Mouse (Mus musculus) hindbrain, embryonic 16.5 days (tissue): ENCODE results near the gene Blvra. TPM values are rescaled to one million over a fixed set of nuclear protein-coding genes. Genes with fewer than 3 reads are reported as not detected.
A peak's percentile ranks its signal among the peaks of the same experiment; 100 is the strongest.

Source experiments
- ATAC-seq: fragments of 200-750 bp; cut with Nextera tagmentation; 2 replicates; pipeline ENCODE4 v1.8.0; 2017; ENCODE audit warnings: moderate TSS enrichment, moderate library complexity
- H3K27ac ChIP-seq: fragments of 300-500 bp; sonication (generic); 2 replicates; pipeline ENCODE4 v1.5.1; 2014; ENCODE audit warnings: low read depth, mild to moderate bottlenecking, control low read depth, low read length, moderate library complexity
- H3K27me3 ChIP-seq: fragments of 300-500 bp; sonication (generic); replicated peaks from 2 replicates; pipeline ENCODE4 v1.6.1; 2014; ENCODE audit warnings: low read length; ENCODE audit not compliant: control insufficient read depth, insufficient read depth
- H3K36me3 ChIP-seq: fragments of 300-500 bp; sonication (generic); 2 replicates; pipeline ENCODE4 v1.6.1; 2014; ENCODE audit warnings: mild to moderate bottlenecking, low read length, moderate library complexity, mixed read lengths; ENCODE audit not compliant: control insufficient read depth, insufficient read depth
- H3K4me1 ChIP-seq: fragments of 300-500 bp; sonication (generic); 2 replicates; pipeline ENCODE4 v1.6.1; 2014; ENCODE audit warnings: low read depth, low read length; ENCODE audit not compliant: control insufficient read depth, insufficient read depth
- H3K4me2 ChIP-seq: fragments of 300-500 bp; sonication (generic); 2 replicates; pipeline ENCODE4 v1.6.1; 2014; ENCODE audit warnings: mild to moderate bottlenecking, low read length, control low read depth, moderate library complexity
- H3K4me3 ChIP-seq: fragments of 300-500 bp; sonication (generic); 2 replicates; pipeline ENCODE4 v1.5.1; 2014; ENCODE audit warnings: mild to moderate bottlenecking, low read length, control low read depth, moderate library complexity
- H3K9ac ChIP-seq: fragments of 300-500 bp; sonication (generic); 2 replicates; pipeline ENCODE4 v1.6.1; 2014; ENCODE audit warnings: low read depth, mild to moderate bottlenecking, control low read depth, low read length, moderate library complexity
- H3K9me3 ChIP-seq: fragments of 300-500 bp; sonication (generic); 2 replicates; pipeline ENCODE4 v1.6.1; 2014; ENCODE audit warnings: mild to moderate bottlenecking, low read length, moderate library complexity; ENCODE audit not compliant: control insufficient read depth
- WGBS: fragments of 180-500 bp; shearing (Covaris S2); extraction: QIAGEN DNeasy Blood & Tissue Kit; methylation state at CpG from one replicate; pipeline ENCODE4 v1.1.7; 2014; 5-methylcytosine and 5-hydroxymethylcytosine counted together
- polyA plus RNA-seq: library from polyadenylated mRNA; unstranded; fragments of >200 nt; fragmentation: Nextera tagmentation; extraction: Ambion mirVana; gene quantifications from 2 replicates; pipeline ENCODE4 v1.2.1, GENCODE M21; 2015

Gene Blvra
- 30.4 and 30.9 TPM in 2 replicates for polyA plus RNA-seq

DNA sequence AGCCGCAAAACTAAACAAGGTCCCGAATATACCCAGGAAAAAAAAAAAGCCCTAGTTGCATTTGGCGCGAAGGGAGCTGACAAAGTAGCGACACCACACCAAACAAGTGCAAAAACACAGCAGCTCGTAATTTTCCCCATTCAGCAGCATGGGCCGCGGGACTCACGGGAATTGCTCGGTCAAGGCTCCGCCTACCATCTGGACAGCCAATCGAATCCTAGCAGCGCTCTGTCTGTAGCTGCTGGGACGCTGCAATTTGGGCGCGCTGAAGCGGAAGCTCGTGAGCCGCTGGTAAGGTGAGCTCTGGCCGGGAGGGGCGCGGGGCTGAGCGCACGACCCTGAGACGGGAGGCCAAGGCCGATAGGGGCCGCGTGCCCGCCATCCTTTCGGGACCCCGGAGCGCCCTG is at the start of gene Blvra:
Gene Blvra (plus strand): TSS at position 231 of the 407 bp plus-strand sequence.
- ATAC-seq, result peak; percentile 100
- Histone ChIP-seq H3K27ac (peak within 1 kb of the TSS; percentile 32; the same call in 1 of the 2 replicates), H3K9ac (peak within 1 kb of the TSS; percentile 69), H3K4me3 (peak within 1 kb of the TSS; percentile 60), H3K9me3 (no peaks in the 10 kb centered on the region), H3K4me2 (peak within 1 kb of the TSS; percentile 75), H3K27me3 (no peaks in the 10 kb centered on the region), H3K36me3 (peaks cover 3% of the 10 kb centered on the region; the same call in 1 of the 2 replicates), H3K4me1 (peaks cover 10% of the 10 kb centered on the region)
- under 1% methylated on average over 28 of the region's 32 CpGs for WGBS

DNA sequence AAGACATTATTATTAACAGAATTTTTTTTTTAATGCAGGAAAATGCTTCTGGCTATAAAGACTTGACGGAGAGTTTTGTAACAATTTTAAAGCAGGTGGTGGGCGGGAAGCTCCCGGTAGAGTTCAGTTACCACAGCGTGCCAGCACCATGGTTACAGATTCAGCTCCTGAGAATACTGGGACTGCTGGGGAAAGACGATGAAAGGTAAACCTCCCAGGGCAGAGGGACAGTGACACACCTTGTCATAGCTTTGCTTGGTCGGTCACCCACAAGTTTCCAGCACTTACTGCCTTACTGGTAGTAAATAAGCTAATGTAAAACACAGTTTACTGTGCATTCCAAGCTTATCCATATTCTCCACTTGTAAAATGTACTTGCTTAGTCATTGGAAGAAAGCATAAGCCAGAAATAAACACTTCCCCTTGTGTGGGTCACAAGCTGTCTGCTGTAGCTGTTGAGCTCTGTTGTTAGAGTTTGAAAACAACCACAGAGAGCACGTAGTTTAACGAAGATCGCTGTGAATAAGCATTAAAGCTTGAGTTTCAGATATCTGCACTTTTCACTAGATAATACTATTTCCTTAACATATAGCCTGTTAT is 35.4 kb upstream of the Blvra start:
- Histone ChIP-seq H3K27ac (no peak overlapping the region), H3K4me2 (no peak overlapping the region), H3K4me3 (no peak overlapping the region), H3K9me3 (no peaks in the 10 kb centered on the region), H3K4me1 (no peaks in the 10 kb centered on the region), H3K36me3 (peaks cover 24% of the 10 kb centered on the region), H3K9ac (no peak overlapping the region), H3K27me3 (no peaks in the 10 kb centered on the region)
- no peak for ATAC-seq
- WGBS, result 92% methylated on average over 9 of the region's 9 CpGs

DNA sequence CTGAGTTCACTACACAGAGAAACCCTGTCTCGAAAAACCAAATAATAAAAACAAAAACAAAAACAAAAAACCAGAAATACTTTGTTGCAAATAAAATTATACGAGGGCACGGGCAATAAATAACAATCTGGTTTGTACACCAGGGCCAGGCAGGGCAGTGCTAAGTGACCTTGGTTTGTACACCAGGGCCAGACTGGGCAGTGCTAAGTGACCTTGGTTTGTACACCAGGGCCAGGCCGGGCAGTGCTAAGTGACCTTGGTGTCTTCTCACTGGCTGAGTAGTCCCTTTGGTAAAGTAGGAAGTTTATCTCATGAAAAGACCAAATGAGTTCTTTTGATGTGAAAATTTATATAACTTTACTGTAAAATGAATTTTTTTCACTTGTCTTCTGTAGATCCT is 33.2 kb upstream of the Blvra start:
- no peak for ATAC-seq
- H3K4me2 ChIP-seq, result no peak overlapping the region
- WGBS, result 94% methylated on average over 4 of the region's 4 CpGs
- H3K9ac ChIP-seq, result no peak overlapping the region
- no peak overlapping the region for H3K4me3 ChIP-seq
- no peak overlapping the region for H3K27ac ChIP-seq
- H3K36me3 ChIP-seq, result peaks cover 22% of the 10 kb centered on the region
- H3K4me1 ChIP-seq, result no peaks in the 10 kb centered on the region
- no peaks in the 10 kb centered on the region for H3K27me3 ChIP-seq
- no peaks in the 10 kb centered on the region for H3K9me3 ChIP-seq

GRCm38 (mm10) chr2:127061471-127061870 is 9.0 kb upstream of the Blvra start:
- H3K4me1 ChIP-seq, result no peaks in the 10 kb centered on the region
- H3K9ac ChIP-seq, result no peak overlapping the region
- 98% methylated on average over 9 of the region's 9 CpGs for WGBS
- peaks cover 27% of the 10 kb centered on the region for H3K36me3 ChIP-seq
- H3K27me3 ChIP-seq, result no peaks in the 10 kb centered on the region
- H3K4me2 ChIP-seq, result no peak overlapping the region
- H3K27ac ChIP-seq, result no peak overlapping the region
- H3K9me3 ChIP-seq, result no peaks in the 10 kb centered on the region
- no peak for ATAC-seq
- H3K4me3 ChIP-seq, result no peak overlapping the region

DNA sequence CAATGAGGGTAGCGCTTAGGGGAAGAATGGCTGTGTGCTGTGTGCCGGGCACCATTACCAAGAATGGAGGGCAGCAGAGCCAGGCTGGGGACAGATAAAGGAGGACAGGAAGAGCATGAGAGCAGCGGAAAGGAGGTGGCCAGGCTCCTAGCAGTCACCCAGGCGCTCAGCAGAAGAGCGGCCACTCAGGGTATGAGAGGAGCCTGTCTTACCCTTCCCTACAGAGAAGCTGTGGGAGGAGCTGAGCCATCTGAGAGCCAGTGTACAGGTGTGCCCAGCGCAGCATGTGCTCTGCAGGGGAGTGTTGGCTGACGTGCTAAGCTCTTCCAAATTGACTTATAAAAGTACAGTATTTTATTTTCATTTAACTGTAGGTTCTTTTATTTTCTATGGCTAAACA is 1.7 kb upstream of the Blvra start:
- Histone ChIP-seq H3K4me1 (peaks cover 10% of the 10 kb centered on the region), H3K27ac (no peak overlapping the region), H3K9ac (no peak overlapping the region), H3K36me3 (peaks cover 3% of the 10 kb centered on the region; the same call in 1 of the 2 replicates), H3K9me3 (no peaks in the 10 kb centered on the region), H3K27me3 (no peaks in the 10 kb centered on the region), H3K4me2 (no peak overlapping the region), H3K4me3 (no peak overlapping the region)
- no peak for ATAC-seq
- 71% methylated on average over 7 of the region's 7 CpGs for WGBS

DNA sequence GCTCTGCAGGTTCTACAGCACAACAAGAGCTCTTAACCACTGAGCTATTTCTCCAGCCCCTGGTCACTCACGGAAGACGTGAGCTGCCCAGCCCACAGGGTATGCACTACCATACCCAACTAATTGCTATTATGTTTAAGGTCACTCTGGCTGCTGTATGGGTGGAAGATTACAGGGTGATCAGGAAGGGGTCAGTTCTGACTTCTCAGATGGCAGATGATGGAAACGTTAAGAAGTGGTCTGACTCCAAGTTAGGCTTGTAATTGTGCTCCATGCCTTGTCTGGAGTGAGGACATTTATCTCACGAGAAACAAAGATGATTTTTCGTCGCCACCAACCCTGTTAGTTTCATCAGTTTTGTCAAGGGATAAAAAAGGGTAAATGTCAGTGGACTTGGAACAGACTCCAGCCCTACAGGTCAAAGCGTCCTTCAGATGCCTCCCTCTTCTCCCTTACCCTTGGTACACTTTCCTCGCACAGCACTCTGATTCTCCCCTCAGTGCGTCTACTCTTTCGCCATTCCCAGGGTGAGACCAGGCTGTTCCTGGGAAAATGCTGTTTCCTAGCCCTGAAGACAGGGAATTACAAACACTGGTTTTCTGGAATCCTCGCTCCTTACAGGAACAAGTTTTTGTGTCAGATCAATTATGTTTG is 557 bp upstream of the Blvra start:
- peaks cover 10% of the 10 kb centered on the region for H3K4me1 ChIP-seq
- H3K9ac ChIP-seq, result peak overlapping the region; percentile 69; the same call in 1 of the 2 replicates
- peak overlapping the region; percentile 75 for H3K4me2 ChIP-seq
- WGBS, result 15% methylated on average over 11 of the region's 11 CpGs
- 0 out of 2 replicates have a peak overlapping the region, but pooled peaks have one; percentile 18 for H3K27ac ChIP-seq
- peak; percentile 27; the same call in 1 of the 2 replicates for ATAC-seq
- H3K9me3 ChIP-seq, result no peaks in the 10 kb centered on the region
- peak overlapping the region; percentile 60 for H3K4me3 ChIP-seq
- peaks cover 3% of the 10 kb centered on the region; the same call in 1 of the 2 replicates for H3K36me3 ChIP-seq
- H3K27me3 ChIP-seq, result no peaks in the 10 kb centered on the region

DNA sequence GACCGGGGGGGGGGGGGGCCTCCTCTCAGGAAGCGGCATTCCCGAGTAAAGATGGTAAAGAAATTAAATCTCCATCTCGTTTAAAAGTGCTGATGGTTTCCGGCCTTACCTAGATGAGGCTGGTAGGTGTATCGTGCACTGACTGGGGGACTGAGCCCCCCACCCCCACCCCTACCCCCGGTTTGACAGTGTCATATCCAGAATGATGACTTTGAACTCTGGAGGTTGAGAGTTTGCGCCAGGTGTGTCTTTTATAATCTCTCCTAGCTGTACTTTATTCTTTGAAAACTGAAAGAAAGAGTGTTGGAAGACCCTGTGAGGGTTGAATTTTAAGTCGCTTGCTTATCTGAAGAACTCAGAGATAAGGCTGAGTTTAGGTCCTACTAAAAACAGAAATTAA is 414 bp downstream of the Blvra start:
- Histone ChIP-seq H3K9ac (peak overlapping the region; percentile 69), H3K9me3 (no peaks in the 10 kb centered on the region), H3K36me3 (peaks cover 3% of the 10 kb centered on the region; the same call in 1 of the 2 replicates), H3K4me3 (peak overlapping the region; percentile 60), H3K27me3 (no peaks in the 10 kb centered on the region), H3K4me1 (peaks cover 10% of the 10 kb centered on the region), H3K27ac (peak overlapping the region; percentile 32; the same call in 1 of the 2 replicates), H3K4me2 (peak overlapping the region; percentile 75)
- ATAC-seq, result no peak
- 12% methylated on average over 9 of the region's 9 CpGs for WGBS

DNA sequence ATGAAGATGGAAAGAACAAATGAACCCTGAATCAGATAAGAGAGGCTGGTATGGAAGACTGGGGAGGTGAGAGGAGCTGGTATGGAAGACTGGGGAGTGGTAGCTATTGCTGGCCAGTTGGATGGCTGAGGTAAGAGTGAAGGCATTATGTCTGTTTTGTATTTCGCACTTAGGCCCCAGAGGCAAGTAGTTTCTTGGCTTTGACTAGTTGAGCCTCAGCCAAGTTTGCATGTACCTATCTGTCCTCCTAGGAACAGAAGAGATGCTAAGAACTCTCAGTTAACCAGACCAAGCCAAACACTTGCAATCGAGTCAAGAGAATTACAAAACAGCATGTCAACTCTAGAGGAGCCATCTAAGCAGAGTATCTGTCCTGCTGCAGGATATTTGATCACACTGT is 3.7 kb downstream of the Blvra start:
- WGBS, result 95% methylated on average over 2 of the region's 2 CpGs
- H3K4me2 ChIP-seq, result no peak overlapping the region
- H3K4me1 ChIP-seq, result peaks cover 10% of the 10 kb centered on the region
- no peak for ATAC-seq
- H3K4me3 ChIP-seq, result no peak overlapping the region
- no peaks in the 10 kb centered on the region for H3K9me3 ChIP-seq
- H3K27ac ChIP-seq, result no peak overlapping the region
- H3K36me3 ChIP-seq, result no peaks in the 10 kb centered on the region
- H3K27me3 ChIP-seq, result no peaks in the 10 kb centered on the region
- H3K9ac ChIP-seq, result no peak overlapping the region

DNA sequence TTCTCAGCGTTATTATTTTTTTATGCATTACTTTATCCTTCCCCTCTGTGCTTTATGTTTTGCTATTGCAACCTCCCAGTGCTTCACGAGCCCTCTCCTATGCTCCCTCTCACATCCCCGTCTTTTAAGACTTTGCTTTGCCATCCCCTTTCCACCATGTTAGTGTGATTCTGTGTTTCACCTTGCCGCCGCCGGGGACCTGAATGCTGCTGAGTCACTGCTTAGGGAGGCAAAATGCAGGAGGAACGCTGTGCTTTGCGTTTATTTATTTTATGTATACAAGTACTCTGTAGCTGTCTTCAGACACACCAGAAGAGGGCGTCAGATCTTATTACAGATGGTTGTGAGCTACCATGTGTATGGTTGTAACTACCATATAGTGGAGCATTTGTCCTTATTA is 7.1 kb downstream of the Blvra start:
- no peak overlapping the region for H3K27ac ChIP-seq
- no peak overlapping the region for H3K4me3 ChIP-seq
- no peak overlapping the region for H3K4me2 ChIP-seq
- 81% methylated on average over 9 of the region's 9 CpGs for WGBS
- no peak for ATAC-seq
- H3K4me1 ChIP-seq, result no peaks in the 10 kb centered on the region
- H3K36me3 ChIP-seq, result no peaks in the 10 kb centered on the region
- no peaks in the 10 kb centered on the region for H3K27me3 ChIP-seq
- H3K9me3 ChIP-seq, result no peaks in the 10 kb centered on the region
- H3K9ac ChIP-seq, result no peak overlapping the region
